Mouse (Mus musculus) kidney, postnatal 0 days (tissue): Measurements from ENCODE around the gene Egfl8. TPM values are rescaled to one million over a fixed set of nuclear protein-coding genes. Genes with fewer than 3 reads are reported as not detected.

Source experiments
- ATAC-seq: fragments of 200-750 bp; cut with Nextera tagmentation; replicated peaks from 2 replicates; pipeline ENCODE4 v1.8.0; 2017; ENCODE audit warnings: low read depth, moderate number of reproducible peaks, moderate TSS enrichment, moderate library complexity; ENCODE audit not compliant: low FRiP score
- DNase-seq: peaks from one replicate; pipeline ENCODE4 v3.0.0-alpha.2; 2016; ENCODE audit warnings: low spot score
- H3K27ac ChIP-seq: fragments of 300-500 bp; sonication (generic); 2 replicates; pipeline ENCODE4 v1.5.1; 2014; ENCODE audit warnings: mild to moderate bottlenecking
- H3K27me3 ChIP-seq: fragments of 300-500 bp; sonication (generic); 2 replicates; pipeline ENCODE4 v1.6.1; 2014; ENCODE audit warnings: low read length, mixed read lengths; ENCODE audit not compliant: insufficient read depth
- H3K36me3 ChIP-seq: fragments of 300-500 bp; sonication (generic); 2 replicates; pipeline ENCODE4 v1.6.1; 2014; ENCODE audit warnings: low read length, mixed read lengths; ENCODE audit not compliant: insufficient read depth
- H3K4me1 ChIP-seq: fragments of 300-500 bp; sonication (generic); replicated peaks from 2 replicates; pipeline ENCODE4 v1.6.1; 2014; ENCODE audit warnings: antibody characterized with exemption, low read length, mixed read lengths; ENCODE audit not compliant: insufficient read depth
- H3K4me2 ChIP-seq: fragments of 300-500 bp; sonication (generic); 2 replicates; pipeline ENCODE4 v1.6.1; 2014; ENCODE audit warnings: mild to moderate bottlenecking, low read length, moderate library complexity, mixed read lengths
- H3K4me3 ChIP-seq: fragments of 300-500 bp; sonication (generic); replicated peaks from 2 replicates; pipeline ENCODE4 v1.5.1; 2014; ENCODE audit warnings: low read depth, low read length
- H3K9ac ChIP-seq: fragments of 300-500 bp; sonication (generic); 2 replicates; pipeline ENCODE4 v1.6.1; 2014; ENCODE audit warnings: low read depth, low read length
- H3K9me3 ChIP-seq: fragments of 300-500 bp; sonication (generic); replicated peaks from 2 replicates; pipeline ENCODE4 v1.6.1; 2016; ENCODE audit warnings: low read length, inconsistent platforms, mixed read lengths
- CTCF ChIP-seq: IDR thresholded peaks from 2 replicates; pipeline ENCODE4 v1.5.1; 2016; ENCODE audit warnings: antibody characterized with exemption, low read depth, mild to moderate bottlenecking, moderate library complexity
- WGBS: fragments of 180-500 bp; shearing (Covaris S2); extraction: QIAGEN DNeasy Blood & Tissue Kit; methylation state at CpG from one replicate; pipeline ENCODE4 v1.1.7; 2014; 5-methylcytosine and 5-hydroxymethylcytosine counted together
- polyA plus RNA-seq: library from polyadenylated mRNA; unstranded; fragments of >200 nt; fragmentation: Nextera tagmentation; extraction: Ambion mirVana; gene quantifications from 2 replicates; pipeline ENCODE4 v1.2.1, GENCODE M21; 2015

The Egfl8 gene
- polyA plus RNA-seq, 1 experiment from 2014 or later, result 5.9 TPM

GRCm38 (mm10) chr17:34597566-34598095 lies 18.1 kb downstream of the Egfl8 start, which contains the start of gene Ager:
Gene Ager, plus strand, starts transcription at chr17:34597862.
- TF ChIP-seq CTCF, result no peak
- Histone ChIP-seq H3K27me3 (no peaks in the 10 kb centered on the region), H3K4me3 (no peak within 1 kb of the TSS), H3K4me2 (peak within 1 kb of the TSS; percentile 37), H3K36me3 (peaks cover 16% of the 10 kb centered on the region), H3K4me1 (peaks cover 27% of the 10 kb centered on the region), H3K9me3 (no peaks in the 10 kb centered on the region), H3K27ac (peak within 1 kb of the TSS; percentile 47), H3K9ac (peak within 1 kb of the TSS; percentile 42; the same call in 1 of the 2 replicates)
- DNase-seq (no peak), ATAC-seq (no peak)
- WGBS, result 14% methylated on average over 5 of the region's 6 CpGs

DNA sequence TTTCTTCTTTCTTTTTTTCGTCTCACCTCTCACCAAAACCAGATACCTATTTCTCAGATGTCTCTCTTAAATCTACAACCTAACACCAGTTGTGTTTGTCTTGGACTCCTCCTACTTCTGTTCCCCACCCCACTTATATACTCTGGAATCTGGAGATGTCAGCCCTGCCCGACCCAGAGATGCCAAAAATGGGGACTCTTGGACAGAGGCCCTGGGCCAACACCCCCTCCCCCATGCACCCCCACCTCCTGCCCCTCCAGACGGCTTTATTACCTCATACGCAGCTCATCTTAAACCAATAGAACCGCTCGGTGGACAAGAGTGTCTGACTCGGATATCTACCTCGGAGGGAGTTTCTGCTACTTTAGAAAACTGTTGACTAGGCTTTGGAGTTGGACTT lies 19.7 kb downstream of the Egfl8 start:
- no peaks in the 10 kb centered on the region for H3K27me3 ChIP-seq
- H3K36me3 ChIP-seq, result peaks cover 16% of the 10 kb centered on the region
- H3K9me3 ChIP-seq, result no peaks in the 10 kb centered on the region
- WGBS, result 46% methylated on average over 8 of the region's 8 CpGs
- ATAC-seq, result no peak
- no peak overlapping the region; the same call in 1 of the 2 replicates for H3K27ac ChIP-seq
- peaks cover 32% of the 10 kb centered on the region for H3K4me1 ChIP-seq
- H3K4me3 ChIP-seq, result no peak overlapping the region
- H3K9ac ChIP-seq, result no peak overlapping the region
- DNase-seq, result no peak
- no peak overlapping the region for H3K4me2 ChIP-seq
- no peak for TF ChIP-seq CTCF

DNA sequence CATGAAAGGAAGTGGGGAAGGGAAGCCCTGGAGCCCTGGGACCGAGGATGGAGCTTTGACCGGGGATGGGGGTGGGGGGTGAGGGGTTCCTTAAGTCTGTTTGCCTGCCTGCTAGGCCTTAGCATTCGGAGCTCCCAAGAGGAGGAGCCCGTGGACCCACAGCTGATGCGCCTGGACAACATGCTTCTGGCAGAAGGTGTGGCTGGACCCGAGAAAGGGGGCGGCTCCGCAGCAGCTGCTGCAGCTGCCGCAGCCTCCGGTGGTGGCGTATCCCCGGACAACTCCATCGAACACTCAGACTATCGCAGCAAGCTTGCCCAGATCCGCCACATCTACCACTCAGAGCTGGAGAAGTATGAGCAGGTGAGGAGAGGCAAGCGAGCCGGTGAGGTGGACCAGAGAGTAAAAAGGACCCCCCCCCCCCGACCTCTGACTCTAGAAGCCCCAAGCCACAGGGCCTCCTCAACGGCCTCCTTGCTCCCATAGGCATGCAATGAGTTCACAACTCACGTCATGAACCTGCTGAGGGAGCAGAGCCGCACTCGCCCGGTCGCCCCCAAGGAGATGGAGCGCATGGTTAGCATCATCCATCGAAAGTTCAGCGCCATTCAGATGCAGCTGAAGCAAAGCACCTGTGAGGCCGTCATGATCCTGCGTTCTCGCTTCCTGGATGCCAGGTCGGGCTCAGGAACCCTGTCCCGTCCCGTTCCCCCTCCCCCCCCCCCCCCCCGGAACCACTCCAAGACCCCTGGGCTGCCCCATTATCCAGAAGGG lies 21.8 kb downstream of the Egfl8 start:
- H3K27ac ChIP-seq, result peak overlapping the region; percentile 99
- 31% methylated on average over 34 of the region's 34 CpGs for WGBS
- H3K9ac ChIP-seq, result peak overlapping the region; percentile 96
- no peaks in the 10 kb centered on the region for H3K9me3 ChIP-seq
- no peak for TF ChIP-seq CTCF
- H3K4me3 ChIP-seq, result peak overlapping the region; percentile 81
- peak overlapping the region; percentile 98 for H3K4me2 ChIP-seq
- H3K36me3 ChIP-seq, result peaks cover 7% of the 10 kb centered on the region; the same call in 1 of the 2 replicates
- ATAC-seq, result no peak
- no peaks in the 10 kb centered on the region for H3K27me3 ChIP-seq
- peak; percentile 77 for DNase-seq
- H3K4me1 ChIP-seq, result peaks cover 53% of the 10 kb centered on the region

DNA sequence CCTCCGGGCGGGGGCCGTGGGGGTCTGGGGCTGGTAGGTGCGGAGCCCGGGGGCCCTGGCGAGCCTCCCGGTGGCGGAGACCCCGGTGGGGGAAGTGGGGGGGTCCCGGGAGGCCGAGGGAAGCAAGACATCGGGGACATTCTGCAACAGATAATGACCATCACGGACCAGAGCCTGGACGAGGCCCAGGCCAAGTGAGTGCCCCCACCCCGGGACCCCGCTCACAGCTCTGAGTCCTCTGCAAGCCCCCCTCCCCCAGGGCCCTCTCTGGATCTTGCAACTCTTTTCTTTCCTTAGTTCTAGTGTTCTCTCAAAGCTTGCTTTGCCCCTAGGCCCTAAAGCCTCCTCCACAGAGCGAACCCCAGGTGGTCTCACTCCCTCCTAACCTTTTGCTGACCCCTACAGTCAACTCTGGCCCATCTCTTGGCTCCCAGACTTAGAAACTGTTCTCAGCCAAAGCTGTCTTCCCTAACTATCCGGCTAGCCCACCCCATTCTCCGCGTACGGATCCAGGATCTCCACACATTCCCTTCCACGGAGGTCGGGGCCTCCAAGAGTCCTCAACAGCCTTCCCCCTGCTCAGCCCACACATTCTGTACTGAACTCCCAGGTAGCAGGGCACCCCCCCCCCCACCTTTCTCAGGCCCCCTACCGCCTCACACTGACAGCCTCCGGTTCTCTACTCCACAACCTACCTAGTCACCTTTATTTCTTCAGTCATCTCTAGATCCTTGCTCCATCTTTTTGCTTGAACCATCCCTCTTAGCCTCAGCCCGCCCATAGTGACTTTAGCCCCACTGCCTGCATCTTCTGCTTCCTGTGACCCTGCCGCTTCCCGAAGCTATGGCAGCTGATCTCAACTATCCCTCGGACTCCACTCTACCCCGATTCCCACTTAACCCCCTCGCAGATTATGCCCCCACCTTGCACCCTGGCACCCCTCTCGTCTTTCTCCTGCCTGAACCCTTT lies 22.9 kb downstream of the Egfl8 start:
- TF ChIP-seq CTCF, result no peak
- WGBS, result under 1% methylated on average over 31 of the region's 32 CpGs
- H3K4me1 ChIP-seq, result peaks cover 59% of the 10 kb centered on the region

GRCm38 (mm10) chr17:34591994-34592375 lies 23.8 kb downstream of the Egfl8 start:
- peaks cover 54% of the 10 kb centered on the region for H3K4me1 ChIP-seq
- DNase-seq, result peak; percentile 98
- peak; percentile 64 for ATAC-seq
- no peaks in the 10 kb centered on the region for H3K9me3 ChIP-seq
- peak overlapping the region; percentile 81 for H3K4me3 ChIP-seq
- H3K4me2 ChIP-seq, result peak overlapping the region; percentile 98
- 1% methylated on average over 17 of the region's 35 CpGs for WGBS
- H3K9ac ChIP-seq, result peak overlapping the region; percentile 96
- H3K27ac ChIP-seq, result peak overlapping the region; percentile 99
- H3K36me3 ChIP-seq, result peaks cover 7% of the 10 kb centered on the region; the same call in 1 of the 2 replicates
- H3K27me3 ChIP-seq, result no peaks in the 10 kb centered on the region
- TF ChIP-seq CTCF, result no peak

More for the DNA sequence above, 22.9 kb downstream of the Egfl8 start:
- peak; percentile 9; the same call in 1 of the 2 replicates for ATAC-seq
- Histone ChIP-seq H3K9me3 (no peaks in the 10 kb centered on the region), H3K36me3 (peaks cover 7% of the 10 kb centered on the region; the same call in 1 of the 2 replicates), H3K4me3 (peak overlapping the region; percentile 81), H3K4me2 (peak overlapping the region; percentile 98), H3K27me3 (no peaks in the 10 kb centered on the region), H3K9ac (peak overlapping the region; percentile 96), H3K27ac (peak overlapping the region; percentile 99)
- peak; percentile 82 for DNase-seq
